Mouse (Mus musculus) left cerebral cortex, adult 18-20 months (tissue): ENCODE results near the gene Casp3. TPM values are rescaled to one million over a fixed set of nuclear protein-coding genes. Genes with fewer than 3 reads are reported as not detected.

Experiments
- DNase-seq, 2 experiments: peaks; one replicate each; pipeline ENCODE4 v3.0.0; 2021 to 2022; ENCODE audit warnings: low spot score in 2 of 2, mixed read lengths in 1 of 2
- total RNA-seq, 2 experiments: library from RNA; stranded (reverse); gene quantifications; 2 replicates each; pipeline ENCODE4 v1.2.3; 2021

Gene Casp3
- total RNA-seq, 2 experiments from 2014 or later, result 12.7 to 13.2 TPM

DNA sequence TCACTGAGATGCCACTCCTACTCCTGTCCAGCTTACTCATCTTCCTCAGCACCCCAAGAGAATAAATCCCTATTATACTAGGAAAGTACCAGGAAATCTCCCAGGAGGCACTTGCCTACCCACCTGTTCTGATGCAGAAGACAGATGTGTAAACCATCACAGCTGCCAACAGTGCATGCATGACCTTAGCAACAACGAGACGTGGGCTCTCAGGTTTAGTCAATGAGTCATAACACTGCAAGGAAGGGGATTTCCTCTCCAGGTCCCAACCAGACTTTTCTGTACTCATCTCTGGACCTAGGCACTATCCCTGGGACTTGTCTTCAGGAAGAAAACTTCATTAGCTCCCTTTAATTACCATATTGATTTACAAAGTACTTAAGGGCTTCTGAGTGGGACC lies 38.8 kb downstream of the Casp3 start:
- no peak for DNase-seq

DNA sequence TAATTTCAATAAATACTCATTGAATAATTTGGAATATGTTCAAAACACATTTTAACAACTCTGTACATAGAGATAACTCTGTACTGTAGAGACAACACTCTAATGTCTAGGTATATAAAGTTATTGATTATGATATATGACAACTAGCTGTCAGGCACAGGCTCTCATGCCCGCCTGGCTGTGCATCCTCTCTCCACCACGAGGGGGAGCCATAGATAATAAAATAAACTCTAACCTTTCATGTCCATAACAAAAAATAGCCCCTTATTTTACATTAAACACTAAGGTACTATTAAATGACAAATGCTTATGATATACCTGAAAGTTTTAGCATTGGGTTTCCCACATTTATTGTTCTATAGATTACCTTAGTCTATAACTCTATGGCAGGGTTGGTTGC lies 54.4 kb downstream of the Casp3 start:
- peak; percentile 65 to 79 for DNase-seq

DNA sequence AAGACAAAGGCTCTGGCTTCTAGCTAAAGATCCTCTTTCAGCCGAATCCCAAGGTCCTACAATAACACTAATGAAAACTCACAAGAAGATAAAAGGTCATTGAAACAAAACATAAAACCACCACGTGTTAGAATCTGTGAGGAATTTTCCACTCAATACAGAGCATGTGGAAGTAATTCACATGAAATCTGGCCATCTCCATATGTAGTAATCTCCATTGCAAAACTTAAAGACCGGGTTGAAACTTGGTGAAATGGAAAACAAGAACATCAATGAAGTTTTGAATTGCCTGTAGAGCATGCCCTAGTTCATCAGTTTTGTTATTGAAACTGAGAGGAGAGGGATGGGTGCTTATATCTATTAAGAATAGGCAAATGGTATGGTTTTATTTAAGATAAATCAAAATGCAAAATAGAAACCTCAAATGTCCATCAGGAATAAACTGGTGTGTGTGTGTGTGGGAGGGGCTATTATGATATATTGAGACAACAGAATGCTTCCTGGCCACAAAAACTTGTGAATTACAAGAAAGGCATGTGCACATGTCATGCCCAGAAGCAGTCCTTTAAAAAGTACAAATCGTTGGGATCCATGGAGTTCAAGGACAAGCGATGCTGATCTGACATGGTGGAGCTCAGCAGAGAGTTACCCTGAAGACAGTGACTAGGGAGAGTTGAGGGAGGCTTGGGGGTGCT lies 63.7 kb downstream of the Casp3 start:
- DNase-seq, result no peak

DNA sequence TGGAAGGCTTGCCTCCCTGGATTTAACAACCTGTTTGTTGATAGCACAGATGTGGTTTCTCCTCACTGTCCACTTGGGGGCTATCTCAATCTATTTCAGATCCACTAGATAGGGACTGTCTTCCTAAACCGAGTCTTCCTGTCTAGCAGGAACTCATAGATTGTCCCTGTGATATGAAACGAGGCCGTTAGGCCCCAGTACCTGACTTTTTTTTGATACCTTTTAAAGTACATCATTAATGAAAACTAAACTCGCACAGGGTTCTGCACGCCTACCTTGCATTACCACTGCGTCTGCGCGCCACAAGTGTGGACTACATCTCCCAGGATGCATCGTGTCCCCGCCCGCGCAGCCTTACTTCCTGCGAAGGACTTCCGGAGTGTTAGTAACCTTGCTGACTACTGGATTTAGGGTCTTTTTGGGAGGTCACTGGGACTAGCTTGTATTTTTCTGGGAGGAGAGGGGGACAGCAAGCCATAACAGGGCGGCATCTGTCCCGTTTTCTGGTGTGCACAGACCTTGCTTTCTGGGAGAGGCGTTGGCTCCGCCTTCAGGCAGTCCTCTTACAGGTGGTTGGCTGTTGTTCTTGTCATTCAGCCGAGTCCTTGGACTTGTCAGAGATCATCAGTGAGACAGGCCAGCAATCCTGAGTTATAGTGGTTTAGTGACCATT lies 69.7 kb downstream of the Casp3 start:
- DNase-seq, result peak; percentile 94

Other genes starting within 250 kb of the Casp3 start
- gene Acsl1, start 146.3 kb upstream of the Casp3 start, total RNA-seq, result 10 to 100 TPM; 45.3 to 49.5 TPM
- 1 to 10 TPM; 2.6 TPM for gene Cenpu, start 65.3 kb upstream of the Casp3 start, total RNA-seq
- 1 to 10 TPM; 3.2 to 3.4 TPM for gene Primpol, start 79 bp upstream of the Casp3 start, total RNA-seq
- gene Irf2, start 122.4 kb downstream of the Casp3 start, total RNA-seq, result 10 to 100 TPM; 71.4 to 77.4 TPM